ENCODE assay signal across 7 mouse cellular contexts in genomic region chr7:102106700-102107141, GRCm38 (mm10). TPM values are rescaled to one million over a fixed set of nuclear protein-coding genes. Genes with fewer than 3 reads are reported as not detected.
A peak's percentile ranks its signal among the peaks of the same experiment; 100 is the strongest.
DNase-seq lines count a peak whose midpoint lies in the region; ATAC-seq and TF ChIP-seq lines count a peak whose summit lies in the region.

No protein-coding gene starts in this region.

- no peaks in the 10 kb centered on the region for H3K9me3 ChIP-seq in lung, postnatal 0 days (ENCODE audit: low read length)
- no peaks in the 10 kb centered on the region for H3K9me3 ChIP-seq in forebrain, embryonic 13.5 days (replicated peaks)
- H3K9me3 ChIP-seq in intestine, embryonic 14.5 days (ENCODE audit: control insufficient read depth, low read length) = no peaks in the 10 kb centered on the region

- H3K4me1 ChIP-seq in lung, postnatal 0 days (ENCODE audit: insufficient read depth, low read depth, low read length) = peaks cover 4% of the 10 kb centered on the region; the same call in 1 of the 2 replicates
- peaks cover 6% of the 10 kb centered on the region; the same call in 1 of the 2 replicates for H3K4me1 ChIP-seq in forebrain, embryonic 13.5 days
- no peaks in the 10 kb centered on the region for H3K4me1 ChIP-seq in intestine, embryonic 14.5 days (replicated peaks; ENCODE audit: control insufficient read depth, insufficient read depth, low read length)

- H3K4me2 ChIP-seq in lung, postnatal 0 days (replicated peaks; ENCODE audit: low read depth, low read length) = peak overlapping the region; percentile 53
- peak overlapping the region; percentile 56 for H3K4me2 ChIP-seq in forebrain, embryonic 13.5 days
- peak overlapping the region; percentile 57 for H3K4me2 ChIP-seq in intestine, embryonic 14.5 days (ENCODE audit: low read length)

- no peak overlapping the region for H3K9ac ChIP-seq in lung, postnatal 0 days (replicated peaks; ENCODE audit: low read depth)
- H3K9ac ChIP-seq in forebrain, embryonic 13.5 days = peak overlapping the region; percentile 36; the same call in 1 of the 2 replicates
- peak overlapping the region; percentile 23 for H3K9ac ChIP-seq in intestine, embryonic 14.5 days (ENCODE audit: low read length)

- 6% methylated on average over 23 of the region's 23 CpGs for WGBS in lung, postnatal 0 days
- WGBS in forebrain, embryonic 13.5 days = 26% methylated on average over 23 of the region's 23 CpGs
- 11% methylated on average over 23 of the region's 23 CpGs for WGBS in intestine, embryonic 14.5 days

- H3K4me3 ChIP-seq in lung, postnatal 0 days (ENCODE audit: low read depth, low read length) = 0 out of 2 replicates have a peak overlapping the region, but pooled peaks have one; percentile 16
- peak overlapping the region; percentile 21 for H3K4me3 ChIP-seq in forebrain, embryonic 13.5 days
- peak overlapping the region; percentile 20 for H3K4me3 ChIP-seq in intestine, embryonic 14.5 days (ENCODE audit: low read depth, low read length)

- no peak for TF ChIP-seq EP300 in lung, postnatal 0 days (IDR thresholded peaks at IDR 0.05)

- H3K27me3 ChIP-seq in lung, postnatal 0 days (replicated peaks; ENCODE audit: insufficient read depth, low read length) = no peaks in the 10 kb centered on the region
- no peaks in the 10 kb centered on the region for H3K27me3 ChIP-seq in forebrain, embryonic 13.5 days
- no peaks in the 10 kb centered on the region for H3K27me3 ChIP-seq in intestine, embryonic 14.5 days (replicated peaks; ENCODE audit: control insufficient read depth, insufficient read depth, low read length)

- no peak; the same call in 1 of the 2 replicates for TF ChIP-seq CTCF in lung, postnatal 0 days (IDR thresholded peaks at IDR 0.05)

- no peaks in the 10 kb centered on the region for H3K36me3 ChIP-seq in lung, postnatal 0 days (ENCODE audit: insufficient read depth, low read length)
- H3K36me3 ChIP-seq in forebrain, embryonic 13.5 days (ENCODE audit: poor library complexity, severe bottlenecking) = no peaks in the 10 kb centered on the region
- H3K36me3 ChIP-seq in intestine, embryonic 14.5 days (ENCODE audit: control insufficient read depth, insufficient read depth, low read length) = no peaks in the 10 kb centered on the region

- H3K27ac ChIP-seq in lung, postnatal 0 days (ENCODE audit: low read length) = no peak overlapping the region
- H3K27ac ChIP-seq in forebrain, embryonic 13.5 days = no peak overlapping the region
- H3K27ac ChIP-seq in intestine, embryonic 14.5 days (ENCODE audit: low read depth) = no peak overlapping the region

- ATAC-seq in lung, postnatal 0 days = 0 out of 2 replicates have a peak, but pooled peaks have one; percentile 20
- no peak for ATAC-seq in forebrain, embryonic 13.5 days
- ATAC-seq in intestine, embryonic 14.5 days (replicated peaks; ENCODE audit: low FRiP score, low TSS enrichment, low read depth) = 0 out of 2 replicates have a peak, but pooled peaks have one; percentile 26

- no peak for DNase-seq in lung, postnatal 0 days (ENCODE audit: low spot score)
- no peak for DNase-seq in lung, postnatal 14 days
- DNase-seq in intestine, embryonic 14.5 days (ENCODE audit: low spot score) = peak; percentile 64
- peak; percentile 40 for DNase-seq in neural tube, embryonic 10.5 days (ENCODE audit: extremely low spot score, low spot score)
- DNase-seq in urinary bladder, postnatal 36 days (ENCODE audit: low spot score in 2 of 2) = no peak
- no peak for DNase-seq in right cerebral cortex, postnatal 14 days

RNA-seq across cellular contexts. Expression of gene Art5, which starts 2.6 kb away (rescaled TPM):
- polyA plus RNA-seq in lung, postnatal 0 days (2015; fragmentation: Nextera tagmentation; extraction: Ambion mirVana) = 0.38 and 0.68 TPM in 2 replicates
- polyA plus RNA-seq in forebrain, embryonic 13.5 days (2015; fragmentation: Nextera tagmentation; extraction: Ambion mirVana) = 1.3 and 1.7 TPM in 2 replicates
- 0.46 and 0.67 TPM in 2 replicates for polyA plus RNA-seq in intestine, embryonic 14.5 days (2014; fragmentation: Nextera tagmentation; extraction: Ambion mirVana)

RNA-seq across cellular contexts. Expression of gene Art1, which starts 5.2 kb away (rescaled TPM):
- 0.14 and 0.23 TPM in 2 replicates for polyA plus RNA-seq in lung, postnatal 0 days (2015; fragmentation: Nextera tagmentation; extraction: Ambion mirVana)
- 0.23 and 0.53 TPM in 2 replicates for polyA plus RNA-seq in forebrain, embryonic 13.5 days (2015; fragmentation: Nextera tagmentation; extraction: Ambion mirVana)
- polyA plus RNA-seq in intestine, embryonic 14.5 days (2014; fragmentation: Nextera tagmentation; extraction: Ambion mirVana) = 0.49 and 0.90 TPM in 2 replicates

RNA-seq across cellular contexts. Expression of gene Chrna10, which starts 9.9 kb away (rescaled TPM):
- 0.36 and 1.1 TPM in 2 replicates for polyA plus RNA-seq in lung, postnatal 0 days (2015; fragmentation: Nextera tagmentation; extraction: Ambion mirVana)
- polyA plus RNA-seq in forebrain, embryonic 13.5 days (2015; fragmentation: Nextera tagmentation; extraction: Ambion mirVana) = not detected in 2 replicates
- not detected in 2 replicates for polyA plus RNA-seq in intestine, embryonic 14.5 days (2014; fragmentation: Nextera tagmentation; extraction: Ambion mirVana)

RNA-seq across cellular contexts. Expression of gene Trpc2, which starts 23.8 kb away (rescaled TPM):
- not detected in 2 replicates for polyA plus RNA-seq in lung, postnatal 0 days (2015; fragmentation: Nextera tagmentation; extraction: Ambion mirVana)
- polyA plus RNA-seq in forebrain, embryonic 13.5 days (2015; fragmentation: Nextera tagmentation; extraction: Ambion mirVana) = not detected in 2 replicates
- polyA plus RNA-seq in intestine, embryonic 14.5 days (2014; fragmentation: Nextera tagmentation; extraction: Ambion mirVana) = not detected in 2 replicates

RNA-seq across cellular contexts. Expression of gene Xntrpc, which starts 41.2 kb away (rescaled TPM):
- 0.29 and 0.30 TPM in 2 replicates for polyA plus RNA-seq in lung, postnatal 0 days (2015; fragmentation: Nextera tagmentation; extraction: Ambion mirVana)
- 1.8 and 2.1 TPM in 2 replicates for polyA plus RNA-seq in forebrain, embryonic 13.5 days (2015; fragmentation: Nextera tagmentation; extraction: Ambion mirVana)
- 1.1 and 1.5 TPM in 2 replicates for polyA plus RNA-seq in intestine, embryonic 14.5 days (2014; fragmentation: Nextera tagmentation; extraction: Ambion mirVana)

Comparison
In these comparisons a context has a peak if more than half of its experiments do, and no peak if none do; other contexts are left out.
1. DNase-seq: peak in intestine, embryonic 14.5 days (single experiment) and neural tube, embryonic 10.5 days (single experiment); none in lung, postnatal 0 days (single experiment), lung, postnatal 14 days (single experiment), urinary bladder, postnatal 36 days (0 of 2) and right cerebral cortex, postnatal 14 days (single experiment).
2. Peak in every context shown above with its lines, with median percentiles within 50 percentile points of each other: H3K4me2 ChIP-seq and H3K4me3 ChIP-seq.